Mouse (Mus musculus) kidney, embryonic 14.5 days (tissue): Measurements from ENCODE around the gene Wnk2. TPM values are rescaled to one million over a fixed set of nuclear protein-coding genes. Genes with fewer than 3 reads are reported as not detected.

ENCODE experiments used
- polyA plus RNA-seq: library from polyadenylated mRNA; unstranded; fragments of >200 nt; fragmentation: Nextera tagmentation; extraction: Ambion mirVana; gene quantifications from 2 replicates; pipeline ENCODE4 v1.2.1, GENCODE M21; 2014

Wnk2 gene
- polyA plus RNA-seq, 1 experiment from 2014 or later: 1.7 TPM

Other genes with a start within 250 kb of the Wnk2 start
- 41.4 and 49.6 TPM in 2 replicates for gene Fam120a, start 180.0 kb downstream of the Wnk2 start, polyA plus RNA-seq
- gene Ninj1, start 39.5 kb upstream of the Wnk2 start, polyA plus RNA-seq: 43.8 and 54.2 TPM in 2 replicates
- 33.3 and 39.9 TPM in 2 replicates for gene Card19, start 68.0 kb upstream of the Wnk2 start, polyA plus RNA-seq
- gene Susd3, start 100.7 kb upstream of the Wnk2 start, polyA plus RNA-seq: 8.5 and 12.6 TPM in 2 replicates
- 0.20 and 0.46 TPM in 2 replicates for gene Fgd3, start 172.3 kb upstream of the Wnk2 start, polyA plus RNA-seq
- 17.1 and 26.1 TPM in 2 replicates for gene Bicd2, start 193.6 kb upstream of the Wnk2 start, polyA plus RNA-seq